Mouse (Mus musculus) C2C12 (cell line): ENCODE measurements around the gene Etnk2. TPM values are rescaled to one million over a fixed set of nuclear protein-coding genes. Genes with fewer than 3 reads are reported as not detected.

Experiments used
- H3K27me3 ChIP-seq: one replicate; pipeline ENCODE4 v1.6.1; 2011; ENCODE audit not compliant: control insufficient read depth, insufficient read depth, insufficient read length
- H3K36me3 ChIP-seq: one replicate; pipeline ENCODE4 v1.6.1; 2011; ENCODE audit not compliant: control insufficient read depth, insufficient read depth
- H3K4me3 ChIP-seq: one replicate; pipeline ENCODE4 v1.5.1; 2011; ENCODE audit warnings: mild to moderate bottlenecking, control low read depth; ENCODE audit not compliant: poor library complexity, insufficient read depth, severe bottlenecking
- H3K79me2 ChIP-seq: one replicate; pipeline ENCODE4 v1.6.1; 2011; ENCODE audit not compliant: control insufficient read depth, insufficient read depth
- H3K79me3 ChIP-seq: one replicate; pipeline ENCODE4 v1.6.1; 2011; ENCODE audit warnings: low read depth, control low read depth
- H3ac ChIP-seq: one replicate; pipeline ENCODE3; 2011; ENCODE audit warnings: low read depth; ENCODE audit not compliant: control insufficient read depth, insufficient read length
- CEBPB ChIP-seq: IDR thresholded peaks from one replicate; pipeline ENCODE4 v1.6.1; 2011; ENCODE audit warnings: low read depth, mild to moderate bottlenecking, control low read depth, moderate library complexity
- CTCF ChIP-seq: IDR thresholded peaks from one replicate; pipeline ENCODE4 v1.5.1; 2011; ENCODE audit not compliant: control insufficient read depth, insufficient read depth, insufficient read length
- FOSL1 ChIP-seq: IDR thresholded peaks from one replicate; pipeline ENCODE4 v1.8.0; 2011; ENCODE audit warnings: mild to moderate bottlenecking, low read length; ENCODE audit not compliant: poor library complexity, insufficient read depth, severe bottlenecking
- MAX ChIP-seq: IDR thresholded peaks from one replicate; pipeline ENCODE4 v1.6.1; 2011; ENCODE audit warnings: mild to moderate bottlenecking, control low read depth
- MYOD1 ChIP-seq: IDR thresholded peaks from one replicate; pipeline ENCODE4 v1.6.1; 2011; ENCODE audit warnings: low read depth; ENCODE audit not compliant: control insufficient read depth, insufficient read length
- MYOG ChIP-seq: IDR thresholded peaks from one replicate; pipeline ENCODE4 v1.6.1; 2011; ENCODE audit not compliant: control insufficient read depth, insufficient read length; ENCODE audit errors: extremely low read depth
- USF1 ChIP-seq: IDR thresholded peaks from one replicate; pipeline ENCODE4 v1.6.1; 2011; ENCODE audit warnings: low read depth, mild to moderate bottlenecking, control low read depth, moderate library complexity
- polyA plus RNA-seq: library from polyadenylated mRNA; unstranded; fragments of >200 nt; fragmentation: generic; extraction: Trizol; gene quantifications from one replicate; pipeline ENCODE4 v1.2.1, GENCODE M21; 2012; ENCODE audit warnings: missing spikeins

The Etnk2 gene
- polyA plus RNA-seq, 1 experiment = not detected

- no peak for TF ChIP-seq MAX
- no peak for TF ChIP-seq MYOD1
- no peak for TF ChIP-seq CEBPB
- TF ChIP-seq FOSL1 = no peak
- TF ChIP-seq MYOG = no peak
- TF ChIP-seq CTCF = no peak
- no peak for TF ChIP-seq USF1
- Histone ChIP-seq H3K4me3 (no peak overlapping the region), H3K79me2 (no peaks in the 10 kb centered on the region), H3K79me3 (no peaks in the 10 kb centered on the region), H3K36me3 (no peaks in the 10 kb centered on the region), H3ac (no peak overlapping the region), H3K27me3 (peaks cover 50% of the 10 kb centered on the region)
Observed at GRCm38 (mm10) chr1:133347226-133347625, 16.1 kb upstream of the Etnk2 start.

DNA sequence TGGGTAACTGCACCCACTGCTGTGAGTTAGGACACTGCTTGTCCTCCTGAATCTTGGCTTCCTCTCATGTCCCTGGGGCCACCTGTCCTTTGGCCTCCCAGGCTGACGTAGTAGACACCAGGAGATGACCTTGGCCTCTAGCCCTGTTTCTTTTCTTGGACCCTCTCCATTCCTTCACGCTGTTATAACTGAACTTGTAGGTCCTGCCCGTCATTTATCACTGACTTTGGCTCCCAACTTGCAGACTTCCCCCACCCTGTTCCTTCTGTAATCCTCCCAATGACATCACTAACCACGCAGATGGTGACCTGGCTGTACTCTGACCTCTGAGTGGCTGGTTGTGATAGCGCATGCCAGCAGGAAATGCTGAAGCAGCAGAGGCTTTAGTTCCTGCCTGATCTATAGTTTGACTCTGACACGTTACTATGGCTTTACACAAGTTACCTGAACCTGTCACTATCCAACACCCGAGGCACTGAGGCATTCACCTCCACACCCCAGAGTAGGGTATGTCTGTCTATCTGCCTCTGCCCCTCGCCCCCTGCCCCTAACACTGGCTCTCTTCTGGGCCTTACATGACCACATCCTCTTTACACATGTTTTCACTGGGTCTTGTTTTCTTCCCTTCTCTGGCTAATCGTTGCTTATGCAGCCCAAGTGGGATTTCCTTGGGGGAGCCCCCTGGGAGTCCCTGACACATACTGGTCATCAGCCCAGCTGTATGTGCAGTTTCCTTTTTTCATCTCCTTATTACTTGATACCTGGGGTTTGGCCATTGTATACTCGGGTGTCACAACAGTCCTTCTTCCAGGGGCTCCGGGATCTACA is 15.5 kb upstream of the Etnk2 start:
- no peak for TF ChIP-seq MAX
- TF ChIP-seq MYOD1 = no peak
- TF ChIP-seq USF1 = no peak
- TF ChIP-seq CTCF = no peak
- no peak for TF ChIP-seq MYOG
- TF ChIP-seq FOSL1 = no peak
- no peak for TF ChIP-seq CEBPB
- no peak overlapping the region for H3K4me3 ChIP-seq

GRCm38 (mm10) chr1:133350210-133350609 is 13.2 kb upstream of the Etnk2 start, which contains the start of gene Ren1:
Gene Ren1, plus strand, starts transcription at chr1:133350510.
- Histone ChIP-seq H3K4me3 (no peak within 1 kb of the TSS), H3K27me3 (peaks cover 72% of the 10 kb centered on the region), H3K79me3 (no peaks in the 10 kb centered on the region), H3K79me2 (no peaks in the 10 kb centered on the region), H3K36me3 (no peaks in the 10 kb centered on the region), H3ac (no peak within 1 kb of the TSS)
- no peak for TF ChIP-seq MYOD1

More for the DNA sequence above, 15.5 kb upstream of the Etnk2 start:
- no peaks in the 10 kb centered on the region for H3K36me3 ChIP-seq
- H3K79me3 ChIP-seq = no peaks in the 10 kb centered on the region
- no peaks in the 10 kb centered on the region for H3K79me2 ChIP-seq
- peaks cover 54% of the 10 kb centered on the region for H3K27me3 ChIP-seq
- no peak overlapping the region for H3ac ChIP-seq

DNA sequence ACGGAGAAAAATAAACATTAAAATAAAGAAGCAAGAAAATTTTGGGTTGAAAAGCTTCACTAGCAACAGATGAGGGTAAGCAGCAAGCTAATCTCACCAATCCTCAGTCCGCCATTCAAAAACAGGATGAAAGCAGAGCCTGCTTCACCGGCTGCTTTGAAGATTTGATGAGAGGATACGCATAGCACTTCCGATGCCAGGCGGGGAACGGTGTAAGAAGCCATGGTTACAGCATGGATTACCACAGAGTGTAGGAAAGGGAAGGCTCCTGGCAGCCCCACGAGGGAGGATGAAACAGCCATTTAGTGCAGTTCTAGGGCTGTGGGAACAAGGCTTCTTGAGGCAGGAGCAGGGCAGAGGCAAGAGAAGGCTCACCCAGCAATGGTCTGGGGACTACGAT is 11.6 kb upstream of the Etnk2 start:
- Histone ChIP-seq H3ac (no peak overlapping the region), H3K4me3 (no peak overlapping the region), H3K79me2 (no peaks in the 10 kb centered on the region), H3K36me3 (no peaks in the 10 kb centered on the region), H3K27me3 (peaks cover 81% of the 10 kb centered on the region), H3K79me3 (no peaks in the 10 kb centered on the region)
- TF ChIP-seq MYOG = no peak
- no peak for TF ChIP-seq CEBPB
- no peak for TF ChIP-seq FOSL1
- no peak for TF ChIP-seq MAX
- no peak for TF ChIP-seq MYOD1
- no peak for TF ChIP-seq USF1
- no peak for TF ChIP-seq CTCF

GRCm38 (mm10) chr1:133353371-133353809 is 10.0 kb upstream of the Etnk2 start:
- TF ChIP-seq CTCF (peak; percentile 86), MYOG (no peak)
- Histone ChIP-seq H3K79me2 (no peaks in the 10 kb centered on the region), H3ac (no peak overlapping the region), H3K79me3 (no peaks in the 10 kb centered on the region), H3K27me3 (peaks cover 86% of the 10 kb centered on the region), H3K4me3 (no peak overlapping the region), H3K36me3 (no peaks in the 10 kb centered on the region)

GRCm38 (mm10) chr1:133355469-133355868 is 7.9 kb upstream of the Etnk2 start:
- Histone ChIP-seq H3K27me3 (peaks cover 89% of the 10 kb centered on the region), H3ac (no peak overlapping the region), H3K79me3 (no peaks in the 10 kb centered on the region), H3K79me2 (no peaks in the 10 kb centered on the region), H3K4me3 (no peak overlapping the region), H3K36me3 (no peaks in the 10 kb centered on the region)
- no peak for TF ChIP-seq MAX
- TF ChIP-seq CEBPB = no peak
- no peak for TF ChIP-seq MYOD1
- TF ChIP-seq MYOG = no peak
